Mouse (Mus musculus) heart, adult 2 months (tissue): ENCODE measurements around the gene Habp2.

ENCODE experiments used
- CTCF ChIP-seq: fragments of 200-600 bp; IDR thresholded peaks from 2 replicates; pipeline ENCODE4 v1.8.1; 2022; ENCODE audit warnings: antibody characterized with exemption, mild to moderate bottlenecking, moderate library complexity
- EP300 ChIP-seq: fragments of 200-500 bp; IDR thresholded peaks from 2 replicates; pipeline ENCODE4 v1.6.1; 2011; ENCODE audit warnings: low read depth, low read length, control low read depth; ENCODE audit not compliant: insufficient read depth

DNA sequence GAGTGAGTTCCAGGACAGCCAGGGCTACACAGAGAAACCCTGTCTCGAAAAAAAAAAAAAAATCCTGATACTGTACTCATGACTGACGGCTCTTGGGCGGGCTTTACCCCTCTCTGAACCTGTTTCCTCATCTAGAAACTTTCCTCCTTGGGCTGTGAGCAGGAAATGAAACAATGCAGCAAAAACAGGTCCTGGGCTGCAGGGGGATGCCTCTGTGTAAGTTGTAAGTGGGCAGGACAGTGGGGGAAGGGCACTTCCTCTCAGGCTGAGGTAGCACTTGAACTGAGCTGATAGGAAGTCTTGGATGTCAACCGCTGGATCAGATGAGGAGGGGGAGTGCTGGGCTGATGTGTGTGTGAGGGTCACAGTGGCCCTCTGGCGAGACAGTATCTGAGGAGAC, 21.8 kb upstream of the Habp2 start:
- TF ChIP-seq CTCF: no peak
- no peak for TF ChIP-seq EP300
